Mouse (Mus musculus) adrenal gland, adult (tissue): ENCODE measurements around the gene Slc39a11.
A peak's percentile ranks its signal among the peaks of the same experiment; 100 is the strongest.
"Not testable (repeated sequence)": the region's sequence is repeated elsewhere in the genome, so short reads cannot be mapped to it uniquely, and the experiment has no call there.

Experiments used
- DNase-seq, 2 experiments: peaks; one replicate each; pipeline ENCODE4 v3.0.0; 2022 to 2023; ENCODE audit warnings: low spot score in 1 of 2; ENCODE audit not compliant: inconsistent age in 2 of 2

Slc39a11 gene

DNA sequence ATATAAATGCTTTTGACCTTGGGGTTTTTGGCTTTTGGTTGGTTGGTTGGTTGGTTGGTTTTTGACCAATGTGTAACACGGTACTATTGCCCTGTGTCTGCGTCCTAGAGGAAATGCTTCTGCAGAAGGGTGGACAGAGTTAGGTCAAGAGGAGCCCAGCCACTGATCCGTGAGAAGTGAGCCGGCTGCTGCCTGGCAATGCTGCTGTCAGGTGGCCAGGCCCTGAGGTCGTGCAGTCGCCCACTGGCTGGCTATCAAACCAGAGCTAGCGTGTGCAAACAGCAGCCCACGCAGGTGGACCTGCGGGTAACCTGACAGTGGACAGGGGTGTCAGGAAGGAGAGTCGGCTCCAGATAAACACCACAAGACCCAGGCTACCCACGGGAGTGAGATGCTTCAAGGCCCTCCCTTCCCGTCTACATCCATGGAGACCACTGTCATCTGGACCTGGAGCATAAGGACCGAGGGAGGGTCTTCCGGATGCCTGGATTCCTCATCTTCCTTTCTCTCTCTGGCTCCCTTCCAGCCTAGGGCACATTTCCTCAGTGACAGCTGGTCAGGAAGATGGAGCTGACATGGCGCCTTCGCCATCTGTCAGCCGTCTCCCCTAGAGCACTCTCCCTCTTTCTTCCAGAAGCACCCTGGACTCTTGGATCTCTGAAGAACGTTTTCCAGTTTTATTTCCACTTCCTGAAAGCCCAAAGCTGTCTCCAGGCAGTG is 49.2 kb downstream of the Slc39a11 start:
- no peak for DNase-seq

DNA sequence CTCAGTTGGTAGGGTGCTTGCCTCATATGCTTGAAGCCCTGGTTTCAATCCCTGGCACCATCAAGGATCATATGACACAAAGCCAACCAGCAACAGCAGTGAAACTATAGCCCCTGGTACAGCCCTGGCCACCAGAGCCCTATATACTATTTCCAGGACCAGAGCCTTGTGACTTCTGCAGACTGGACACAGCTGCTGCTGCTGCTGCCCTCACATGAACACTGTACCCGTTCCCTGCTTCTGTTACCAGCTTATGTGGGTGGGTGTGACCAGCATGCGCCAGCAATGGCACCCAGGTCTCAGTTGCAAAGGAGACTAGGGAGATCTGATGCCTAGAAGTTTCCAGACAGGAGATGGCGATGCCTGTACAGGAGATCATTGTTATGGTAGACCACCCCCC is 52.2 kb downstream of the Slc39a11 start:
- DNase-seq = no peak

DNA sequence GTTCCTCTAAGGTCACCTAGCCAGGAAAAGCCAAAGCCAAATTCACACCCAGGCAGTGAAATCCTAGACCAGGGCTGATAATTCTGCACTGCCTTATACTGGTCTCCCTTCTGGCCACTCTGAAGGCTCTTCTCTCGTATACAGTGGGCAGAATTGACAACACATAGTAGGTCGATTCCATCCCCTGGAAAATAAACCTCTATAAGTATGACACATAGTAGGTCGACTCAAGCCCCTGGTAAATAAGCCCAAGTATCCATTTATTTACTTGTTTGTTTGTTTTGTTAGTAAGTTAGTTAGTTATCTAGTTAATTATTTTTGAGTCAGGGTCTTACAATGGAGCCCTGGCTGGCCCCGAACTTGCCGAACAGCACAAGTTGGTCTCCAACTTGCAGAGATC is 54.7 kb downstream of the Slc39a11 start:
- no peak for DNase-seq

DNA sequence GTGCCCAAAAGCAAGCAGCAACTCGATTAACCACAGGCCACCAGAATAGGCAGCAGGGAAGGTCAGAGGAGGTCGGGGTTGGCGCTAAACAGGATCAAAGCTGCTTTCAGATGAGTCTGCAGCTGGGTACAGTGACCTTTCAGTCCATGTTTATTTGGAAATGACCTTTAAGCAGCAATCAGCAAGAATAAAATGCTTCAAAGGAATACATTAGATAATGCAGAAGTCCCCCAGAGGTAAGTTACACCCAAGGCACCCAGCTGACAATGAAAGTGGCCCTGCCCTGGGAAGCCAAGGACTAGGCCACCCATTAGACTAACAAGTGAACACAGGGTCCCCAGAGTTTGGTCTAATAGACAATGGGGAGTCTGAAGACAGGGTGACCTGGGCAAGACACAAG is 60.9 kb downstream of the Slc39a11 start:
- peak; percentile 46 to 77 for DNase-seq

DNA sequence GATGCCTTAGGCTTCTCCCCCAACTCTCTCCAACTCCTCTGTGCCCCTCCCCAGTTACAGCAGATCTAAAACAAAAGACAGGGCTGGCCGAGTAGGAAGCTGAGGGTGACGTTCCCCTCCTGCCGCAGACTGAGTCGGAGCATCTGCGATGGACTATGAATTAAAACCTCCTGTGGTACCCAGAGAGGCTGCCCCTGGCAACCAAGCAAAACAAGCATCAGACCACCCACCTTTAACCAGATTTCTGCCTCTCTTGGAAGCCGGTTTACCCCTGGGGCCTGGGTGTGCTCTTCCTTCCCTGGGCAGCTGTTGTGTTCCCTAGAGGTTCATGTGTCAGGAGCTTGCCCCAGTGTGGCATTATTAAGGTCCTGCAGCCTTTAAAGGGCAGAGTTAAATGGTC is 63.5 kb downstream of the Slc39a11 start:
- DNase-seq = no peak

DNA sequence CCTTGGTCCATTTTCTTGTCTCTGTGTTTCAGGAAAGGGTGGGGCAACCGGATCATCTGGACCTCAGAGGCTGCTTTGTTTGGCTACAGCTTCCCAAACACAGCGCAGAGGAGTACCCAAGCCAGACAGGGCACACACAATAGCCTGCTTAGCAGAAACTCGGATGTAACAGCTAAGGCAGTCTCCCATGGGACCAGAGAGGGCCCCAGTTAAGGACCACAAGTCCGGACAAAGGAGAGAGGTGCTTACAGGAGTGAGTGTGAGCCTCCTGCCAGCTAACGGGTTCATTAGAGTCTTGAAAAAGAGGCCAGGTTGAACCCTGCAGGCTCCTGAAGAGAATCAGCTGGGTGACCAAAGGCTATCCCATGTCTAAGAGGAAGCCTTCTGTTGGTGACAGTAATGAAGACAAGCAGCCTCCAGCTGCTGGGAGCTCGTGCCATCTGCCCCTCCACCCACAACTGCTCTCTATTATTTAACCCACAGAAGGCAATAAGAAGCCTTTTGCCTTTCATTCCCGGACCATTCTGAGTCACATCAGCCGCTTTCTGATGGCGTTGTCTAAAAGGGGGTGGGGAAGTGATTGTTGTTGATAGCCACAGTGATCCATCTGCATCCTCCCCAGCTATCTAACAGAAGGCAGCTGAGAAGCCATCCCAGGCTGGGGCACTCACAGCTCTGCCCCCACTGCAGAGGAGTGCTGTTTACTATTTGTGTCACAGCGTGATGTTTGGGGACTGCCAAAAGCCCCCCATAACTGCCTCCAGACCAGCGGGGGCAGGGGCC is 65.8 kb downstream of the Slc39a11 start:
- peak in 1 of 2 experiments; percentile 27 for DNase-seq

DNA sequence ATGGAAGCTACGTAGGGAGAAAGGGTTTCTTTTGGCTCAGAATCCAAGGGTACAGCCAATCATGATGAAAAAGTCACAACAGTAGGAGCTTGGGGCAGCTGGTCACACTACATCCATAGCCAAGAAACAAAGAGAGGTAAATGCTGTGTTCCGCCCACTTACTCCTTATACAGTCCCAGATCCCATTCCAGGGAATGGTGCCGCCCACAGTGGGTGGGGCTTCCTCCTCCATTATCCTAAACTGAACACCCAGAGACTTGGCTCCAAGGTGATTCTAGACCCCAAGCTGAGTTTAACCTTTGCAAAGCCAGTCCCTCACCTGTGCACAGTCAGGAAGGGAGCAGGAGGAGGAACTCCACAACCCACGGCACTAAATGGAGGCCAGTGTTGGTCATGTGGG is 72.7 kb downstream of the Slc39a11 start:
- no peak for DNase-seq

DNA sequence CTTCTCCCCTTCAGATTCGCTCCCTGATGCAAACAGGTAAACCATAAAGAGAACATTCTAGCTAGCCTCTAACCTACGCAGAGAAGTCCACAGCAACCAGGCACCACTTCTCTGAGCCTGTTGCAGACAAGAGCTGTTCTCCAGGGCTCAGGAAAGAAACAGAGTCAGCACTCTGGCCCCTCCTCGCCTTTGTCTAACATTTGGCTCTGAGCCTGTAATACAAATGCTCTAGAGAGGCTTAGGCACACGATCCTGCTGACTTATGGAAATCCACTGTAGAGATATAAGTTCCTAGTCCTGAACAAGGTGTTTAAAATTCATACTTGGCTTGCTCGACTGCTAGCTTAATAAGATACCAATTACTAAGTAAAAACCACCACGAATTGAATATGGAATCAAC is 77.2 kb downstream of the Slc39a11 start:
- no peak for DNase-seq

DNA sequence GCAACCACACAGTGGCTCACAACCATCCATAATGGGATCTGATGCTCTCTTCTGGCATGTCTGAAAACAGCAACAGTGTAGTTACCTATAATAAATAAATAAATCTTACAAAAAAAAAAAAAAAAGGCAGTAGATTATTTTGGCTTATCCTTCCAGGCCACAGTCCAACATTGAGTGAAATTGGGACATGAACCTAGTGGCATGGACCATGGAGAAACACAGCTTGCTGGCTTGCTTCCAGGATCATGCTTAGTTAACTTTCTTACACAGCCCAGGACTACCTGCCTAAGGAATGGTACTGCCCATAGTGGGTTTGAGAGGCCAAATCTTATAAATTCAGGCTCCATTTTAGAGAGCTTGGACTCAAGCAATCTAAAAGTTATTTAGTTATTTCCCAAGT is 78.3 kb downstream of the Slc39a11 start:
- DNase-seq = no peak

DNA sequence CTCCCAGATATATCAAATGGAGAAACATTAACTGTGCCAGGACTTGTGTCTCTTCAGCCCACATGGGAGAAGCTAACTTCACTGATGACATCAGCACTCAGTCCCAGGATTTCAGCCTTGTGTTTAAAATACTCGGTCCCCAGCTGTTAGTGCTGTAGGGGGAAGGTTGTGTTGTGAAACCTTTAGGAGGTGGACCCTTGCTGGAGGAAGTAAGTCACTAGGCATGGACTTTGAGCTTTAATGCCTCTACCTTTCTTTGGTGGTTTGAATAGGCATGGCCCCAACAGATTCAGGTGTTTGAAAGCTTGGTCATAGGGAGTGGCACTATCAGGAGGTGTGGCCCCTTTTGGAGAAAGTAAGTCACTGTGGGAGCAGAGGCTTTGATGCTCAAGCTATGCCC is 80.9 kb downstream of the Slc39a11 start:
- no peak for DNase-seq

DNA sequence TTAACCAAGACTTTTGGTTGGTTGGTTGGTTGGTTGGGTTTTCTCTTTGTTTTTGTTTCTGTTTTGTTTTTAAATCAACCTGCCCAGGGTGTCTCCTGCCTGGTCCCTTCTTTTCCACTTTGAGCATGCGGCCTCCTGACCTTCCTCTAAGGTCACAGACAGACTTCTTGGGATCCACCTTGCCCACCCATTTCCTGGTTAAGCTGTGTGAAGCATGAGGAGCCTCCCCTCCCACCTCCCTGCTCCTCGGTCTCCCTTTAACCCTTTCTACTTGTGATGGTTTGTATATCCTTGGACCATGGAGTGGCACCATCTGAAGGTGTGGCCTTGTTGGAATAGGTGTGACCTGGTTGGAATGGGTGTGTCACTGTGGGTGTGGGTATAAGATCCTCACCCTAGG is 82.0 kb downstream of the Slc39a11 start:
- DNase-seq = not testable (repeated sequence)

DNA sequence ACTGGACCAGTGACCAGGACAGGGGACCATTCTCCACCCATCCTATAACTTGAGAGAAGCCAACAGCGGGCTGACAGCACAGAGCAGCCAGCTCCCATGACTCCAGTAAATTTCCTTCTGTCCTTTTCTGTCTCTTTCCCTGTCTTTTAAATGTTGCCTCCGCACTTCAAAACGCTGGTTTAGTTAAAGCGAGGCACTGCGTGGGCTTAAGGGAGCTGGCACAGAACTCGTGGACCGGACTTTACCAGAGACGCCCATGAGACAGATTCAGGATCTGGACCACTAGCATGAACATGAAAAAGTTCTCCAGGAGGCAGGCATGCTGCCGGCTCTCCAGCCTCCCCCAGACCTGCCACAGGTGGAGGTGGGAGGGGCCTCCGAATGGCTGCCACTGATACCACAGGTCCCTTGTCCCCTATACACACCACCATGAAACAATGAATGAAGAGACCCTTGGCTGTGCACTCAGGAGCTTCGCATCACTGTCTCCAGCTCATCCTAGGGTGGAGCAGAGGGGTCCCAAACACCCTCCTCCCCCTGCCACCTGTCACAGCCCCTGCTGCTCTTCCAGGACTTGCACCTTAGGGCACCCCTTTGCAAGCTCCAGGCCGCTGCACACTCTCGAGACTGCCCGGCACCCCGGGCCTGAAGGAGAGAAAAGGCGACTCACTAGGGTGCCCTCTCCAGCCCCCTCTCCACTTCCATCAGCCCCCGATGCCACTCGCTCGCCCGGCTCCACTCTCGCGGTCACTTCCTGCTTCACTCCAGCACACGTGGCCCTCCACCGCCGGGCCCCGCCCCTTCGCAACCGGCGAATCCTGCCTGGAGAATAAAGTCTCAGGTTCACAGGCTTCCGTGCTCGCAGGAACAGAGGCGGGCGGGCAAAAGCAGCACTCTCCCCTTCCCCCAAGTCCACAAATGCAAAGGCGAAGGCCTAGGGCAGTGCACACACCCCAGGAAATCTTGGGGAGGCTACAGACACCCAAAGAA is 84.6 kb downstream of the Slc39a11 start:
- DNase-seq = peak; percentile 85 to 93

DNA sequence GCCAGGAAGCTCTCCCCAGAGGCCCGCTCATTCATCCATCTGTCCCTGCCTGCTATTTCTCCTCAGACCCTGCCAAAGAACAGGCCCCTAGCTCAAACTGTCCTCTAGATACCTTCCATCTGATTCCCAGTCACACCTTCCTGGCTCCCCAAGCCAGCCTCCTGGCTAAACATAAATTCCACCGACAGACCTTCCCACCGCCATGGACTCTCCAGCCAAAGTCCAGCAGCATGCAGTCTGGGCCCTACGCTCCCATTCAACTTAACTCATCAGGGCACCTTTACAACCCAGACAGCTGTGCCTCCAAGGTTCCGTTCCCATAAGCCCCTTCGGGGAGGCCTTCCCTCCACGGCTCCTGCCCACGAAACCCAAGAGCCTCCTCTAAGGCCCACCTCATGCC is 87.6 kb downstream of the Slc39a11 start:
- no peak for DNase-seq

DNA sequence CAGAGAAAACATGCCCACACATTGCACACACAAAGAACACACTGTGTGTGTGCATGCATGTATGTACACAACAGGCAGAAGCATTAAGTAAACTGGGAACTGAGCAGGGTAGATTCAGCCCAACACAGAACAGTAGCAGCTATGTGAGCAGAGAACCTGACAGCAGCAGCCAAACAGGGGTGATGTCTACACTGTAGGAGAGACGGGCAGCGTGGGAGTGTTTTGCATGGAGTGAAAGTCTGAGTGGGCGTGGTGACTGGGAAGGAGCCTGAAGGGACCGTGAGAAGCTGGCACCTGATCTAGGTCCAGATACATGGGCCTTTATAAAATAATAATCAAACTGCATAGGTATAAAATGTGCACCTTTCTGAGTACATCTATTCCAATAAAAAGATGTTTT is 89.7 kb downstream of the Slc39a11 start:
- no peak for DNase-seq

DNA sequence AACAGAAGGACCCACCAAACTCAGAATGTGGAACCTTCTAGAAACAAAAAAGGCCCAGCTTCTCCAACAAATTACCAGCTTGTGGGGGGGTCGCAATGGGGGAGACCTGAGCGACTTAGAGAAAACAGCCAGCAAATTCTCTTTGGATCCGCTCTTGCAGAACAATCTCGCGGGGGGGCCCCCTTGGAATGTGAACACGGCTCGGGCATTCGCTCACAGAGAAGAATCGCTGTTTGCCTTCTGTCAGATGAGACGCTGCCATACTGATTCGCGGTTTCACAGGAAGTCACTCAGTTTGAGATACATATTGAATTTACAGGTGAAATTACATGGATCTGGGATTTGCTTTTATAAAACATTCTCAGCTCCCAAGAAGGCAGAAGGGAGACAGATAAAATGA is 91.4 kb downstream of the Slc39a11 start:
- DNase-seq = no peak

DNA sequence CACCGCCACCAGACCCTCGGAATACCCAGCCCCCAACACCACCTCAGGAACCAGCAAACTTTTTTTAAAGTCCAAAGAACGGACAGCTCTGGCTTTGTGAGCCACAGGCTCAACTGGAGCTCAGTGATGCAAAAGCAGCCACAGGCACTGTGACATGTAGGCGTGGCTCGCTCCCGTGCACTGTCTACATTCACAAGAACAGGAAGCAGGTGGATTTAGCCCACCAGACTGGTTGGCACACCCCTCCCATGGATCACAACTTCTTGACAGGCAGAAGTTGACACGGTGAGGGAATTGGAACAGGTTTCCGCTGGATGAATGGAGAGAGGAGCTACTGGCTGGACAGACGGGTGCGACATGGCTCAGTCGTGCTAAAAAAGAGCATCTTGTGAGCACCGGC is 93.7 kb downstream of the Slc39a11 start:
- no peak for DNase-seq

DNA sequence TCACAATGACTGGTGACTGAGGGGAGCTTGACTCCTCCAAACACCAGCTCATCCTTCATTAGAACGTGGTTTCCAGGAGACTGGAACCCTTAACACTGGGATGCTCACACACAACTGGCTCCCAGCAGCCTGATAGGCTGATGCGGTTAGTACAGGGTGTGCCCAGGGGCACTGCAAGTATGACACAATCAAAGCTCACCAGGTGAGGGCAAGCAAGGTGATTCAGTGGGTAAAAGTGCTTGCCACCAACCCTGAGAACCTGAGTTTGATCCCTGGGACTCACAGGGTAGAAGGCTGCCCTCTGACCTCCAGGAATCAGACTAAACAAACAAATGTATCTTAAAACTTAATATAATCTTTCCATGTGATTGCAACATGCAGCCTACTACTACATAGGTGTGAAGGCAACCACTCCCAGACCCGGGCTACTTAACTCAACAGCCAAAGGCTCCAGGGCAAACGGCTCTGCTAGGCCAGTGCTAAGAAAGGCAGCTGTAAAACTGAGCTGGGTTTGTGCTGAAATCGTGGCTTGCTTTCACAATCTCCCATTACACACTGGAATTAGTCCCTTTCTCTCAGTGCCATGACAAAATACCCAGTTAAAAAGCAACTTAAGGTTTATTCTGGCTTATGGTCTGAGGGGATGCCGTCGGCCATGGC is 95.0 kb downstream of the Slc39a11 start:
- DNase-seq = no peak

DNA sequence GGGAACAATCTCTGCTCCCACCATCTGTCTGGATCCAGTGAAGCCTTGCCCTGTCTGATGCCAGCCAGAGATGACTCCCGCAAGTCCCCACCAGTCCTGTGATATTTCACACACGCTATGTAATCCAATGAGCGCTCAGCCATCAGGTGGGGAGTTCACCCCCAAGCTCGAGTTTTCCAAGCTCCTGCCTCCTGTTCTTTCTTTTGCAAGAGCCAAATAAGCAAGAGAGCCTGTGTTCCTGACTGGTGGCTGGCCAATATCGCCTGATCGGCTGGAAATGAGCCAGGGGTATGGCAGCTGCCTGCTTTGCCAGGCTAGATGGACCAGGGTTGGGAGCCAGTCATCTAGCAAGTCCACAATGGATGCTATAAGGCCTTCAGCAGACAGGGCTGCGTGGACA is 95.7 kb downstream of the Slc39a11 start:
- peak; percentile 35 to 60 for DNase-seq

DNA sequence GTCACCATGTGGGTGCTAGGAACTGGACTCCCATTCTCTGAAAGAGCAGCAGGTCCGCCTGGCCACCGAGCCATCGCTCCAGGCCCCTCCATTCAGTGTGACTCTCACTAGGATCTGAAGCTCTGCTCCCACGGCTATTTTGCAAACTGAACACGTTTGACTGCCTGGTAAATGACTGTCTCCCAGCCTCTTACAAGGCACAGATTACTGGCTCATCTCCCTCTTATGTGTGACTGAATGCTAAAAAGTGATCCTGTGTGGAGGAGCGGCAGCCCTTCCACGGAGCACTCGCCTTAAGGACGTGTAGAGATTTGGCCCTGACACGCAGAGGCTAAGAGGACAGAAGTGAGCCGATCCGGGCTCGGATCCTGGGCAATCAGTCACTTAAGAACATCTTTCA is 96.3 kb downstream of the Slc39a11 start:
- no peak for DNase-seq

DNA sequence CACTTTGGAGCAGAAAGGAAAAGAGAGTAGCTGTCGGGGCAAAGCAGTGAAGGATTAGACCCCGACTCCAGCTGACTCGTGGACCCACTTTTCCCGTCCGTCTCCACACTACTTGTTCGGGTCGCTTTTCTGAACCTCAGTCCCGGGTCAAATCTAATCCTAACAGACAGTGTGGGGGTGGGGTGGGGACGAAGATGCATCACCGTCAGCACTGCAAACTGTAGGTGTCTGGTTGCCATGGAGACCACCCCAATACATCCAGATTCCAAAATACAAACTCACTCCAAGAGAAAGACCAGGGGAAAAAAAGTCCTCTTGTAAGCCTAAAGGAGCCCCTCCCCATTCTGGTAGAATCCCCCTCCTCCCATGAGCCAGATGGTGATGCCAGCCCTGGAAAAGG is 97.3 kb downstream of the Slc39a11 start:
- no peak for DNase-seq
